Mouse (Mus musculus): ENCODE measurements around the gene 1700025G04Rik.

GRCm38 (mm10) chr1:151863135-151863796 is 226.7 kb downstream of the 1700025G04Rik start:
- no peak for TF ChIP-seq CTCF (IDR thresholded peaks at IDR 0.05; ENCODE audit: low read depth, low read length)
- TF ChIP-seq POLR2A (IDR thresholded peaks at IDR 0.05; ENCODE audit: extremely low read depth, insufficient read depth, low read length), result no peak

All from liver, adult 2 months (tissue).